Mouse (Mus musculus) bone marrow, adult 2 months (tissue): ENCODE results near the gene Gtf2i.

ENCODE experiments used
- CTCF ChIP-seq: fragments of 200-500 bp; IDR thresholded peaks from 2 replicates; pipeline ENCODE4 v1.5.1; 2011; ENCODE audit warnings: low read length, control low read depth; ENCODE audit not compliant: control insufficient read depth, insufficient read depth
- POLR2A ChIP-seq: fragments of 200-500 bp; IDR thresholded peaks from 2 replicates; pipeline ENCODE4 v1.6.1; 2011; ENCODE audit warnings: low read depth, mild to moderate bottlenecking, control low read depth, low read length, borderline replicate concordance; ENCODE audit not compliant: control insufficient read depth

DNA sequence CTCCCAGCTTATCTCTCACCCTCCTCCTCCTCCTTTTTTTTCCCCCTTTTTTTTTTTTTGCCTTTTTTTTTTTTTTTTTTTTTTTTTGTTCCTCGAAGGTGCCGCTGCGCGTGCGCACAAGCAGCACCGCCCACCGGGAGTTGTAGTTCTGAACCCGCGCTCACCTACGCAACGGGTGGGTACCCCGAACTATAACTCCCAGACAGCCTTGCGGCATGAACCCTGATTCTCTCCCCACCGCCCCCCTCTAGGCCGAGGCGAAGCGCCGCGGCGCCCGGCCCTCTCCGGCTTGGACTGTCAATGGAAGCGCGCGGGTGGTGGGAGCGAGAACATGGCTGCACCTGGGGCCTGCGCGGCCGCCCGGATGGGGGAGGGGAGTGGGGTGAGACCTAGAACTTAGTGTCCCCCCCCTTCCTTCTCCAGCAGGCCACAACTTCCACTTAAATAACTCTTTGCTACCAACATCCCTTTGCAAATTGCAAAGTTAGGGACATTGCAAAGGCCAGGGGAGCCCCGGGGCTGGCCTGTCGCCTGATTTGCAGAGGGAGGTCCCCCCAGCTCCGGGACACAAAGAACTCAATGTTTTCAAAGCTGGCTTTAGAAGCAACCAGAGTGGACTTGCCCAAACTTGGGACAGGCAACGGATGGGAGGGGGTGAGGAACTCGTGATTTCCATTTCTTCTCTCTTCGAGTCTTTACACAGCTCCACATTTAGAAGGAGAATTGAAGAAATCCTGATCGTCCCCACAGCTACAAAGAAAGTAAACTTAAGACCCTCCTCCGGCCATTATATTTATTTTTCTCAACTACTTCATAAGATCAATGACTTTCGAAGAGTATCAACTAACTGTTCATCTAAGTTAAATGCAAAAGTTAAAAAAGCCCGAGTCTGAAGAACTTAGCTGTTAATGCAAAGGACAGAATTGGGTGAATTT lies at the start of gene Gtf2i:
- TF ChIP-seq CTCF (no peak), POLR2A (peak; percentile 59; the same call in 1 of the 2 replicates)
